Mouse (Mus musculus): ENCODE measurements around the gene Klhdc8b.

The Klhdc8b gene

GRCm38 (mm10) chr9:108480813-108481519, 19.6 kb upstream of the Klhdc8b start:
- DNase-seq, result no peak

- peak; percentile 36 to 40 for DNase-seq
These were observed 18.5 kb upstream of the Klhdc8b start, which contains the start of gene Lamb2 for GRCm38 (mm10) chr9:108479721-108480351. Gene Lamb2 (plus strand): TSS chr9:108479736.

- DNase-seq, result no peak
These were observed 17.9 kb upstream of the Klhdc8b start for GRCm38 (mm10) chr9:108479241-108479640.

- DNase-seq, result peak; percentile 83 to 86
These were observed 17.3 kb upstream of the Klhdc8b start for GRCm38 (mm10) chr9:108478638-108479156.

- no peak for DNase-seq
These were observed 13.1 kb upstream of the Klhdc8b start for GRCm38 (mm10) chr9:108474528-108474927.

GRCm38 (mm10) chr9:108469845-108470244, 8.5 kb upstream of the Klhdc8b start:
- DNase-seq, result no peak

- DNase-seq, result no peak
These were observed 8.0 kb upstream of the Klhdc8b start for GRCm38 (mm10) chr9:108469430-108469829.

GRCm38 (mm10) chr9:108466219-108466618, 4.8 kb upstream of the Klhdc8b start:
- no peak for DNase-seq

GRCm38 (mm10) chr9:108463713-108464112, 2.3 kb upstream of the Klhdc8b start:
- DNase-seq, result no peak

- DNase-seq, result peak in 1 of 2 experiments; percentile 36
These were observed 811 bp upstream of the Klhdc8b start for GRCm38 (mm10) chr9:108462192-108462591.

- no peak for DNase-seq
These were observed 294 bp upstream of the Klhdc8b start for GRCm38 (mm10) chr9:108461675-108462074.

GRCm38 (mm10) chr9:108460319-108461178, 832 bp downstream of the Klhdc8b start, which contains the start of gene Ccdc71:
Gene Ccdc71 (plus strand): TSS chr9:108460527.
- peak; percentile 85 to 89 for DNase-seq

- DNase-seq, result peak in 1 of 2 experiments; percentile 16
These were observed 1.5 kb downstream of the Klhdc8b start for GRCm38 (mm10) chr9:108459939-108460318.

GRCm38 (mm10) chr9:108456953-108457352, 4.4 kb downstream of the Klhdc8b start:
- no peak for DNase-seq

GRCm38 (mm10) chr9:108455747-108456571, 5.4 kb downstream of the Klhdc8b start:
- no peak for DNase-seq

- no peak for DNase-seq
These were observed 7.0 kb downstream of the Klhdc8b start for GRCm38 (mm10) chr9:108454429-108454828.

GRCm38 (mm10) chr9:108453458-108453857, 7.9 kb downstream of the Klhdc8b start:
- DNase-seq, result no peak

- DNase-seq, result no peak
These were observed 8.5 kb downstream of the Klhdc8b start for GRCm38 (mm10) chr9:108452911-108453310.

- peak; percentile 77 to 84 for DNase-seq
These were observed 9.0 kb downstream of the Klhdc8b start for GRCm38 (mm10) chr9:108452291-108452906.

- no peak for DNase-seq
These were observed 9.7 kb downstream of the Klhdc8b start for GRCm38 (mm10) chr9:108451519-108452160.

GRCm38 (mm10) chr9:108451170-108451493, 10.2 kb downstream of the Klhdc8b start:
- DNase-seq, result no peak
